Mouse (Mus musculus): ENCODE data around the gene Gm8020.
"Not testable (repeated sequence)": the region's sequence is repeated elsewhere in the genome, so short reads cannot be mapped to it uniquely, and the experiment has no call there.

Gm8020 gene

GRCm38 (mm10) chr14:42502249-42502648 is at the start of gene Gm8020:
Gene Gm8020 (minus strand): TSS chr14:42502349.
- not testable (repeated sequence) for DNase-seq (ENCODE audit: low spot score)

- DNase-seq (ENCODE audit: low spot score), result peak; percentile 49
These were observed 41.1 kb upstream of the Gm8020 start for GRCm38 (mm10) chr14:42543170-42543701.

GRCm38 (mm10) chr14:42542316-42543169 is 40.4 kb upstream of the Gm8020 start:
- not testable (repeated sequence) for DNase-seq (ENCODE audit: low spot score)

- DNase-seq (ENCODE audit: low spot score), result not testable (repeated sequence)
These were observed 22.0 kb upstream of the Gm8020 start, which contains the start of gene Gm8024 for GRCm38 (mm10) chr14:42524182-42524581. Gene Gm8024 (minus strand): TSS chr14:42524282.

- DNase-seq (ENCODE audit: low spot score), result not testable (repeated sequence)
These were observed 38.6 kb downstream of the Gm8020 start, which contains the start of gene Gm8011 for GRCm38 (mm10) chr14:42463581-42463980. Gene Gm8011 (plus strand): TSS chr14:42463881.
